Mouse (Mus musculus) bone marrow macrophage, adult 2 months (primary cell): ENCODE measurements around the gene Ccdc125. TPM values are rescaled to one million over a fixed set of nuclear protein-coding genes. Genes with fewer than 3 reads are reported as not detected.
"Not testable (repeated sequence)": the region's sequence is repeated elsewhere in the genome, so short reads cannot be mapped to it uniquely, and the experiment has no call there.

Experiments used
- H3K27ac ChIP-seq: 2 replicates; pipeline ENCODE4 v1.5.1; 2012; ENCODE audit warnings: low read depth, low read length; ENCODE audit not compliant: insufficient read depth
- H3K4me1 ChIP-seq: 2 replicates; pipeline ENCODE4 v1.6.1; 2012; ENCODE audit warnings: low read length; ENCODE audit not compliant: control insufficient read depth, insufficient read depth
- H3K4me3 ChIP-seq: 2 replicates; pipeline ENCODE4 v1.5.1; 2012; ENCODE audit warnings: mild to moderate bottlenecking, low read length, moderate library complexity; ENCODE audit not compliant: insufficient read depth
- CTCF ChIP-seq: IDR thresholded peaks from 2 replicates; pipeline ENCODE4 v1.5.1; 2012; ENCODE audit warnings: low read depth, mild to moderate bottlenecking, low read length, moderate library complexity
- POLR2A ChIP-seq: IDR thresholded peaks from 2 replicates; pipeline ENCODE4 v1.6.1; 2012; ENCODE audit warnings: mild to moderate bottlenecking, low read depth, low read length, borderline replicate concordance
- polyA plus RNA-seq: library from polyadenylated mRNA; stranded (reverse); fragments of >200 nt; gene quantifications from 2 replicates; pipeline ENCODE4 v1.2.4, GENCODE M21; 2012; ENCODE audit not compliant: missing spikeins, insufficient read depth, insufficient read length

Gene Ccdc125
- polyA plus RNA-seq, 1 experiment, result 7.6 TPM

DNA sequence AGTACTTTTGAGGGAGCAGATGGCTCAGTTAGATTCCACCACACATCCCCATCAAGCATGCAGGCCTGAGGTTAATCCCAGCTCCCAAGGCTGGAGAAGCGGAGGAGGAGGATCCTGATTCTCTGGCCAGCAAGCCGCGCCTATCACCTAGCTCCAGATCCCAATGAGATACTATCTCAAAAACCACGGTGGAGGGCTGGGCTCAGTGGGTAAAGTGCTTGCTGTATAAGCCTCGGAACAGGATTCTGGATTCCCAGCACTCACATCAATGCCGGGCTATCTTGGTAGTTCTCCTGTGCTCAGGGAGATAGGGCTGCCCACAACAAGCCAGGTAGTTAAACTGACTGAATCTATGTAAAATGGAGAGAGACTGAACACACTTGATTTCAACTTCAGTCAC is 46.0 kb downstream of the Ccdc125 start:
- no peak for TF ChIP-seq CTCF
- TF ChIP-seq POLR2A, result no peak
- Histone ChIP-seq H3K4me3 (no peak overlapping the region), H3K27ac (no peak overlapping the region), H3K4me1 (peaks cover 5% of the 10 kb centered on the region)

DNA sequence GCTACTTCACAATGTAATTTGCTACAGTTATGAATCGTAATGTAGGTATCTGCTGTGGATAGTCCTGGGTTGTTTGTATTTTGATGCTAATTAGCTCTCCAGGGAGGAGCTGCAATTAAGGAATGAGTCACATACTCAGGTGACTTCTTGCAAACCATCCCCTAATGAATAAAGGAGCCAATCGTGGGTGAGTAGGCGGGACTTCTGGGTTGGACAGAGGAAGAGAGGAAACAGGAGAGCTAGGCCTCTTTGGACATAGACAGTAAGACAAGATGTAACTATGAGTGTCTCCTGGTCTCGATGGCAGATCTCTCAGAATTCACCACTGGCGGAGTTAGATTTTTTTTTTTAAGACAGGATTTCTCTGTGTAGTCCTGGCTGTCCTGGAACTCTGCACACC is 52.1 kb downstream of the Ccdc125 start:
- TF ChIP-seq POLR2A (no peak), CTCF (no peak)
- H3K27ac ChIP-seq, result no peak overlapping the region
- H3K4me1 ChIP-seq, result peaks cover 3% of the 10 kb centered on the region; the same call in 1 of the 2 replicates
- H3K4me3 ChIP-seq, result no peak overlapping the region

DNA sequence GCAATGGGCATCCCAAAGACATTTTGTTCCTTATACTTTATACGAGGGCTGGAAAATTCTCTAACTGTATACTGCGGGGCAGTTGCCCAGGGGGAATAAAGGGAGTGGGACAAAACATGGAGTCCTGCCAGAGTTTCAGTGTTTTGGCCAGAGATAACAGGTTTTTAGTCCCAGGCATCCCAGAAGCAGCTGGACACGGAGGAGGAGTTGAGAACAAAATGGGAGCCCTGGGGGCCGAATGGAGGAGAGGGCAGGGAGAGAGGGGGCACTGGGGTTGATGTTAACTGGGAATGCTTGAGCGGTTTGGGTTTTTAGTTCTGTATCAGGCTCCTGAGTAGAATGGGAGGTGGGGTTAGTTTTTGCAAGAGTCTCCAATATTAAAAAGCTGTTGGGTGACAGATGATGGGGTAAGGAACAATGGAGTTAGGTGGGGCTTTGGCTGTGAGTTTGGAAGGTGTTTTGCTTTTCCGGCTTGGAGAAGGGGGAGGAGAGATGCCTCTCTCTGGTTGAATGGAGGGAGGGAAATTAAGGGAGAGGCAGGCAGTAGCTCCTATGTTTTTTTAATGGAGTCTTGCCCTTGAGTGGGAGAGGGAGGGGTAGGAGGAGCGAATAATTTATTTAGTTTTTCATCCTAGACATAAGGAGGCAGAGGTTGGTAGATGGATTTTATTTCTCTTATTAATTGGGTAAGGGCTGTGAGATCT is 54.7 kb downstream of the Ccdc125 start:
- TF ChIP-seq CTCF, result no peak
- TF ChIP-seq POLR2A, result no peak
- no peak overlapping the region for H3K27ac ChIP-seq
- peaks cover 7% of the 10 kb centered on the region for H3K4me1 ChIP-seq
- H3K4me3 ChIP-seq, result no peak overlapping the region

DNA sequence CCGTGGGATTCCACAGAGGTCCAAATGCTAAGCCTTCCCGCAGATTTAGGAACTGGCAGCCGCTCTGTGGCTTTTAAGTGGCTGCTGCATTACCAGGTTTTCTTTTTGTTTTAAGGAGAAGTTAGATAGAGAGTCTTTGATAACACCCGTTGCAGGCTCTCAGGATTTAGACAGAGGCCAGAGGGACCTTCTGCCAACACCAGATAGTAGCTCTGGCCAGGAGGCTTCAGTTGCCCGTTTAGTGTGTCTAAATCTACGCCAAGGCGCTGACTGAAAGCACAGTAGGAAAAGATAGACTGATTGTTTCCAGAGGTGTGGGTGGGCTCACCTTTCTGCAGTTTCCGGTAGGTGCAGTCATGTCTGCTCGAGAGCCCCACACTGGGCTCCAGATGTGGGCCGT is 55.7 kb downstream of the Ccdc125 start:
- no peak overlapping the region for H3K27ac ChIP-seq
- H3K4me1 ChIP-seq, result peaks cover 10% of the 10 kb centered on the region
- H3K4me3 ChIP-seq, result no peak overlapping the region
- TF ChIP-seq POLR2A (no peak), CTCF (no peak)

DNA sequence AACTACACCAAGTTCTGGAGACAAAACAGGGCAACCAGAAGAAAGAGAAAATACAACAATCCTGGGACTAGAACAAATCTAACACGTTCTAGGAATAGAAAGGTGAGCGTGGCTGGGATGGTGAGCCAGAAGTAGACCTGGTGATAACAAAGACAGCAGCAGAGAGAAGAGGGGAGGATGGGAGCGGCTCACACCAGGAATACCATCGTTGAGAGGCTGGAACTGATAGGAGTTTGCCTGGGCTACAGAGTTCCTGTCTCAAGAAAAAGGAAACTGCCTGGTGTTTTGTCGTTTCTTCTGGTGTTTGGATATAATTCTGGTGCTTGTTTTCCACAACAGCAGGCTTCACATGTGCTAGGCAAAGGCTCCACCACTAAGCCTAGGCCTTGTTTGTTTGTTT is 58.6 kb downstream of the Ccdc125 start:
- no peak for TF ChIP-seq POLR2A
- TF ChIP-seq CTCF, result no peak
- Histone ChIP-seq H3K4me1 (peaks cover 10% of the 10 kb centered on the region), H3K27ac (no peak overlapping the region), H3K4me3 (no peak overlapping the region)

DNA sequence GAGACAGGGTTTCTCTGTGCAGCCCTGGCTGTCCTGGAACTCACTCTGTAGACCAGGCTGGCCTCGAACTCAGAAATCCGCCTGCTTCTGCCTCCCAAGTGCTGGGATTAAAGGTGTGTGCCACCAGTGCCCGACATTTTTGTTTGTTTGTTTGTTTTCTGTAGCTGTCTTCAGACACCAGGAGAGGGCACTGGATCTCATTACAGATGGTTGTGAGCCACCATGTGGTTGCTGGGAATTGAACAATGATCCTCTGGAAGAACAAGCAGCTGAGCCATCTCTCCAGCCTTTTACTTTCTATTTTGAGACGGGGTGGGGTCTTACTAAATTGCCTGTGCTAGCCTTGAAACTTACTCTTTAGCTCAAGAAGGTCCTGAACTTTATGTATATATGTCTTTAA is 59.0 kb downstream of the Ccdc125 start:
- H3K27ac ChIP-seq, H3K4me3 ChIP-seq, H3K4me1 ChIP-seq: not testable (repeated sequence)

DNA sequence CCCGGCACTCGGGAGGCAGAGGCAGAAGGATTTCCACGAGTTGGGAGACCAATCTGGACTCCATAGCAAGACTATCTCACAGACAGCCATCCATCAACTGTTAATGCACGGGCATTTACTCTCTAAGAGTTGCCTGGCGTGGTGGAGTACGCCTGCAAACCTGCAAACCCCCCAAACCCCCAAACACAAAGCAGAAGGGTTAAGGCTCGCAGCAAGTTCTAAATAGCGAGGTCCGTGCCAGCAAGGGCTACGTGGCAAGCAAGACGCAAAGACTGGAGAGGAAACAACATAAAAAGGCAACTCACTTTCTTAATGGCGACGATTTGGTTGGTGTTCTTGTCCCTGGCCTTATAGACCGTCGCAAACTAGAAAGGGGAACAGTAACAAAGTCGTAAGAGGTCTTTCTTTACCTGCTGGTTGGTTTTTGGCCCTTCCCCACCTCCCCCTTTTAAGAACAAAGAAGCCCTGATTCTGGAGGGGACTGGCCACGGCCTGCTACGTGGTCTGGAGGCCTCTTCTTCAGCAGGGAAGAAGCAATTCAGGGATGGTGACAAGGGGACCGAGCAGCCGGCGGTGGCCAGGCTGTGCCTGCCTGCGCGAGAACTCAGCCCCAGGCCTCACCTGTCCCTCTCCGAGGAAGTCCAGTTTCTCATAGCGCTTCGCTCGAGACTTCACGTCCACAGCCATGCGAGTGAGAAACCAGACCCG is 60.8 kb downstream of the Ccdc125 start:
- H3K4me1 ChIP-seq, result peaks cover 10% of the 10 kb centered on the region
- no peak for TF ChIP-seq POLR2A
- H3K27ac ChIP-seq, result peak overlapping the region; percentile 69
- peak overlapping the region; percentile 86 for H3K4me3 ChIP-seq

DNA sequence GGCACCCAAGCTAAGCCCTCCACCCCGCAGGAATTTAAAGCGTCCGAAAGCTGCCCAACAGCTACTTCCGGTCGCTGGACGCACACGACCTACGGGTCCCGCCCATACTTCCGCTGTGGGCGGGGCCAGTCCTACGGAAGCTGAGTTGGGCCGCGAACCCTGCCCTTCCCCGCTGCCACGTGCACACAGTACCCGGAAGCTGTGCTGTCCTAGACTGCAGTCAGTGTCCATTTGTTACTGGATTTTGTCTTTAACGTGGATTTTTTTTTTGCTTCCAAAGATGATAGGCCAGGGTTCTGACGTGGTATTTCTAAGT is 61.3 kb downstream of the Ccdc125 start, which contains the start of gene Cdk7:
Gene Cdk7 (minus strand): TSS at position 79 of the 316 bp plus-strand sequence.
- peak within 1 kb of the TSS; percentile 86 for H3K4me3 ChIP-seq
- H3K4me1 ChIP-seq, result peaks cover 10% of the 10 kb centered on the region
- TF ChIP-seq CTCF, result no peak
- TF ChIP-seq POLR2A, result no peak
- peak within 1 kb of the TSS; percentile 69 for H3K27ac ChIP-seq

DNA sequence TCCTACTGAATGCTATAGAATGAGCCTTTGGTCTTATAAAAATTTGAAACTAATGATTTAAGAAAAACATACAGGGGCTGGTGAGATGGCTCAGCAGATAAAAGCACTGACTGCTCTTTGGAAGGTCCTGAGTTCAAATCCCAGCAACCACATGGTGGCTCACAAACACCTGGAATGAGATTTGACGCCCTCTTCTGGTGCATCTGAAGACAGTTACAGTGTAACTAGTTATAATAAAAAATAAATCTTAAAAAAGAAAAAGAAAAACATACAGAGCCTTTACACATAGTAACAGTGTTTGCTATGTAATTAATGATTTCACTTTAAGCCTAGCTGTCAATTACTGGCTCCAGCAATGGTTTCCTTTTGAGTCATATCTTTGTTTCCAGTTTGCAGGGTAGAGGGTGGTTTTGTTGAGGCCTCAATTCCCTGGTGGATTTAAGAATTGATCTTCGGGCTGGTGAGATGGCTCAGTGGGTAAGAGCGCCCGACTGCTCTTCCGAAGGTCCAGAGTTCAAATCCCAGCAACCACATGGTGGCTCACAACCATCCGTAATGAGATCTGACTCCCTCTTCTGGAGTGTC is 62.0 kb downstream of the Ccdc125 start:
- not testable (repeated sequence) for H3K4me3 ChIP-seq, H3K4me1 ChIP-seq
- peak overlapping the region; percentile 64; the same call in 1 of the 2 replicates for H3K27ac ChIP-seq

DNA sequence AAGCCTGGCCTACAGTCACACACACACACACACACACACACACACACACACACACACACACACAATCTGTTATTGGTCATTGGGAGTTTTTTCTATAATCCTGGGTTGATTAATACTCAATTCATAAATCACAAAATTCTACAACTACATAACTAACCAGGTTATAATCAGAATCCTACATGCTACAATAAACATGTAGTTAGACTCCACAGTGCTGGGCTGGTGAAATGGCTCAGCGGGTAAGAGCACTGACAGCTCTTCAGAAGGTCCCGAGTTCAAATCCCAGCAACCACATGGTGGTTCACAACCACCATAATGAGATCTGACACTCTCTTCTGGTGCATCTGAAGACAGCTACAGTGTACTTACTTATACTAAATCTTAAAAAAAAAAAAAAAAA is 63.2 kb downstream of the Ccdc125 start:
- TF ChIP-seq CTCF, result no peak
- no peak for TF ChIP-seq POLR2A
- no peak overlapping the region for H3K27ac ChIP-seq
- no peak overlapping the region for H3K4me3 ChIP-seq
- peaks cover 7% of the 10 kb centered on the region for H3K4me1 ChIP-seq

DNA sequence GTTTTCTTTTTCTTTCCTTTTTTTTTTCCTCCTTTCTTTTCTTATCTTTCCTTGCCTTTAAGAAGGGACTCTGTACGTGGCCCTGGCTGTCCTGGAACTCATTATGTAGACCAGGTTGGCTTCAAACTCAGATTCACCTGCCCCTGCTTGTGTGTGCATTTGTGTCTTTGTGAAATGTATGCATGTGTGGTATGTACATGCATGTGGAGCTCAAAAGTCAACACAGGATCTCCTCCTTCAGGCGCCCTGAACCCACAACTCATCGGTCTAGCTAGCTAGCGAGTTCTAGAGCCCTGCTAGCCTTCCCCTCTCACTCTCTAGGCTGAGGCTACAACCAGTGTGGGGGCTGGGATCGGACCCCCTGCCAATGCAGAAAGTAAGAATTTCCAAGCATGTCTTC is 73.3 kb downstream of the Ccdc125 start:
- Histone ChIP-seq H3K4me3 (no peak overlapping the region), H3K27ac (no peak overlapping the region), H3K4me1 (peaks cover 19% of the 10 kb centered on the region)
- TF ChIP-seq POLR2A (no peak), CTCF (no peak)
